Mouse (Mus musculus) G1E (cell line): Measurements from ENCODE around the gene Cmip.

ENCODE experiments used
- CTCF ChIP-seq: IDR thresholded peaks from 2 replicates; pipeline ENCODE4 v1.5.1; 2012; ENCODE audit warnings: low read depth, low read length, inconsistent platforms, mixed read lengths
- GATA1 ChIP-seq: IDR thresholded peaks from 2 replicates; pipeline ENCODE4 v1.6.1; 2012; ENCODE audit warnings: borderline replicate concordance, low read length, inconsistent platforms, mixed read lengths

DNA sequence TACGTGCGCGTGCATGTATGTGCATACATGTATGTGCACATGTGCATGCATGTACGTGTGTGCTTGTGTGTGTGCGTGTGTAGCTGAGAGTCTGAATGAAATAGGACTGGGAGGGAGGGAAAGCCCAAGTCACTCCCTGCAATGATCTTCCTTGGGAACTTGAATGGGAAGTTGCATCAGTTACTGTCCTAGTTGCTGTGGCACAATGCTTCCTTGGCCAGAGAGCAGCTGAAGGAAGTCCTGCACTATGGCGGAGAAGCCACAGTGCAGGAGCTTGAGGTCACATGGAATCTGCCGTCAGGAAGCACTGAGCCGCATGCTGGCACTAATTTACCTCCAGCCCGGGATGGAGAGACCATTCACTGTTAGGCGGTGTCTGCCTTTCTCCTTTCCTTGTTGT, 37.9 kb downstream of the Cmip start:
- TF ChIP-seq GATA1 (no peak), CTCF (no peak)
